Mouse (Mus musculus): ENCODE results near the gene Srrt. TPM values are rescaled to one million over a fixed set of nuclear protein-coding genes. Genes with fewer than 3 reads are reported as not detected.
A peak's percentile ranks its signal among the peaks of the same experiment; 100 is the strongest.

Srrt gene
- polyA plus RNA-seq (2012; rRNA removed): 64.1 and 93.4 TPM in 2 replicates
- polyA plus RNA-seq (2014; fragmentation: Nextera tagmentation; extraction: Ambion mirVana): 50.2 and 56.0 TPM in 2 replicates

DNA sequence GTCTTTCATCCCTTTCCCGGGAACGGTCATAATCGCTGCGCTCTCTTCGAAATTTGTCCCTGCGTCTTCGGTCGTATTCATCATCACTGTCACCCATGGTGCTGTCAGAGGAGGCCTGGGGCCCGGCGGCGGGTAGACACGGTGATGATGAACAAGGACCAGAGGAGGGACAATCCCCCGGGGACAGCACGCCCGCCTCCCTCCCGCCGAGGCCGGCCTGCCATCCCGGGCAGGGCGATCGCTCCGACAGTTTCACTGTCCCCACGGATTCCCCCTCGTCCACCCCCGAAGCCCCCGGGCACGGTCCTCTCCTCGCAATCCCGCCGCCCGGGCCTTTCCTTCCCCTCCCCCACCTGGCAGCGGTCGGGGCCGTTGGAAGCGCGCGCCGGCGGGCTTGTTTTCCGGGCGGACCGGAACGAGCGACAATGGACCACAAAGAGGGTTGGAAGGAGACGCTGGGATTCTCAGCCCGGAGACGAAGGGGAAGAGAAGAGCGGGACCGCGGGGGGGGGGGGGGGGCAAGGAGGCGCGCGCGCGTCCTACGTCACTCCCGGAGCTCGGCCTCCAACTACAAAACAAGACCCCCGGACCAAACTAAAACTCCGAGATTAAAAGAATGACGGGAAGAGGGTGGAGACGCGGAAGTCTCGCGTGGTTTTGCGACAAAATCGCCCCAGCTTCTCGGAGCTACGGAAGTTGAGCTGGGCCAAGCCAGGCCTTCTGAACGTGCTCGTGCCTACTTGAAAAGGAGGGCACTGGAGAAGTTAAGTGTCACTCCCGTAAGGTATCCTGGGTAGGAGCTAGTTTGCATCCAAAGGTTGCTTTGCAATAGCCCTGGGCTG is at the start of gene Srrt:
TSS of gene Srrt (minus strand) at position 604 of the 842 bp plus-strand sequence.
- under 1% methylated on average over 70 of the region's 72 CpGs for WGBS (ENCODE audit: insufficient replicate concordance)
- Histone ChIP-seq H3K4me3 (ENCODE audit: insufficient read depth in 1 of 2, low read depth in 2 of 2, low read length in 2 of 2) (peak within 1 kb of the TSS; percentile 94 to 96), H3K36me3 (replicated peaks; ENCODE audit: control insufficient read depth, insufficient read depth, low read depth) (peaks cover 37% of the 10 kb centered on the region), H3K27ac (peak within 1 kb of the TSS; percentile 84), H3K27me3 (ENCODE audit: control insufficient read depth, insufficient read depth, low read length) (no peaks in the 10 kb centered on the region), H3K4me1 (replicated peaks; ENCODE audit: control insufficient read depth in 2 of 2, insufficient read depth in 2 of 2, low read length in 1 of 2) (peaks cover 22 to 32% of the 10 kb centered on the region in 2 experiments), H3K9me3 (ENCODE audit: control insufficient read depth, low read length) (no peaks in the 10 kb centered on the region), H3K9ac (replicated peaks) (peak within 1 kb of the TSS; percentile 99), H3K4me2 (ENCODE audit: low read depth) (peak within 1 kb of the TSS; percentile 86)
- TF ChIP-seq CTCF (IDR thresholded peaks at IDR 0.05; ENCODE audit: low read depth) (no peak), EP300 (IDR thresholded peaks at IDR 0.05; ENCODE audit: low read depth) (peak; percentile 67)
- peak; percentile 85 for ATAC-seq (ENCODE audit: insufficient read depth)
- DNase-seq (ENCODE audit: low read depth in 3 of 3, low spot score in 3 of 3): peak; percentile 88 to 90 (median 90)

DNA sequence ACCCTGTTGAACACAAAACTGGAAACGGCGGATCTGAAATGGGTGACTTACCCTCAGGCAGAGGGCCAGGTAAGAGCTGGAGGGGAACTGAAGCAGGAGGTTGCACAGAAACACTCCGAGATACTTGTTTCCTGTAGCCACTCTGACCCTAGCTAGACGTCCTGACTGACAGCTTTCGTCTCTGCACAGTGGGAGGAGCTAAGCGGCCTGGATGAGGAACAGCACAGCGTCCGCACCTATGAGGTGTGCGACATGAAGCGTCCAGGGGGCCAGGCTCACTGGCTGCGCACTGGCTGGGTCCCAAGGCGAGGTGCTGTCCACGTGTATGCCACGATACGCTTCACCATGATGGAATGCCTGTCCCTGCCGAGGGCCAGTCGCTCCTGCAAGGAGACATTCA is 46.6 kb upstream of the Srrt start:
- H3K4me3 ChIP-seq (ENCODE audit: insufficient read depth in 1 of 2, low read depth in 2 of 2, low read length in 2 of 2): no peak overlapping the region
- ATAC-seq (ENCODE audit: insufficient read depth): no peak
- WGBS (ENCODE audit: insufficient replicate concordance): 59% methylated on average over 17 of the region's 17 CpGs

DNA sequence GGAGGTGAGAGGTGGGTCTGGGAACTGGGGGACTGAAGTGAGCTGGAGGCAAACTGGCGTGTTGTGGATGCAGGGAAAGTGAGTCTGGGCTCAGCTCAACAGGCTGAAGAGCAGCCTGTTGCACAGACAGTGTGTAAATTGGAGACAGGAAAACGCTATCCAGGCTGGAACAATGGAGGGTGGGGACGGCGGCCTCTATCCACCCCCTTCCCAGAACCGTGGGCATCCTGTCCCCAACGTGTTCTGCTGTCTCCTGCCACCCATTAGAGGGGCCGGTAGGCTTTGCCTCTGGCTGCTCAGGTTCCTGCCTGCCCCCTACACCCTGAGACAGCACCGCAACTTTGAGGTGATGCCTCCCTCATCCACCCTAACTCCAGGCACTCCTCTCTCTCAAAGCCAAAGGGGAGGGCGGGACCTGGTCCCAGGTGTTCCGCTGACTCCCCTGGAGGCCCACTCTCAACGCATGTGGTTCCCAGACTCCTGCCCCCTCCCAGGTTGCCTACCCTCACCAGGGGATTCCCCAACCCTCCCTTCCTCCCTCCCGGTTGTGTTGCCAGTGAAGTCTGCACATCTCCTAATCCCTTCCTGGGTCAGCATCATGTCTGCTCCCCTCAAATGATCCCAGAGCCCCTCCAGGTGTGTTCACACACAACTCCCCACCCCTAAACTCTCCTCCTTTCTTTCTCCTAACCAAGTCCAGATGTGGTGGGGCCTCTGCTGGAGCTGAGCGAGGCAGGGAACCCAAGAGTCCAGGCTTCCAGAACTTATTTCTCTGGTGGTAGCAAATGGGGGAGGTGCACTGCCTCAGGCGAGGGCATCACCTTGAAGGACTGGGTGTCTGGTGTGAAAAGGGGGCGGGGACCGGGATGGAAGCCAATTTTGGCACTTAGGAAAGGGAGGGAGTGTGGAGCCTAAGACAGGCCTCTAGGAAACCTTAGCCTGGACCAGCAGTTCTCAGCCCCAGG is 44.8 kb upstream of the Srrt start:
- Histone ChIP-seq H3K9me3 (ENCODE audit: control insufficient read depth, low read length) (no peaks in the 10 kb centered on the region), H3K27me3 (ENCODE audit: control insufficient read depth, insufficient read depth, low read length) (peaks cover 39% of the 10 kb centered on the region), H3K36me3 (replicated peaks; ENCODE audit: control insufficient read depth, insufficient read depth, low read depth) (no peaks in the 10 kb centered on the region), H3K9ac (replicated peaks) (no peak overlapping the region; the same call in 1 of the 2 replicates), H3K27ac (no peak overlapping the region), H3K4me1 (replicated peaks; ENCODE audit: control insufficient read depth in 2 of 2, insufficient read depth in 2 of 2, low read length in 1 of 2) (no peaks in the 10 kb centered on the region; a peak in 1 of 4 replicates), H3K4me2 (ENCODE audit: low read depth) (peak overlapping the region; percentile 48), H3K4me3 (ENCODE audit: insufficient read depth in 1 of 2, low read depth in 2 of 2, low read length in 2 of 2) (peak overlapping the region; percentile 47 to 52)
- TF ChIP-seq CTCF (IDR thresholded peaks at IDR 0.05; ENCODE audit: low read depth): no peak
- no peak for TF ChIP-seq EP300 (IDR thresholded peaks at IDR 0.05; ENCODE audit: low read depth)
- ATAC-seq (ENCODE audit: insufficient read depth) (no peak), DNase-seq (ENCODE audit: low read depth in 3 of 3, low spot score in 3 of 3) (no peak)
- WGBS (ENCODE audit: insufficient replicate concordance): 32% methylated on average over 15 of the region's 16 CpGs

More for the DNA sequence above, 46.6 kb upstream of the Srrt start:
- Histone ChIP-seq H3K27me3 (ENCODE audit: control insufficient read depth, insufficient read depth, low read length) (peaks cover 26% of the 10 kb centered on the region), H3K4me2 (ENCODE audit: low read depth) (no peak overlapping the region), H3K27ac (no peak overlapping the region), H3K9me3 (ENCODE audit: control insufficient read depth, low read length) (no peaks in the 10 kb centered on the region), H3K9ac (replicated peaks) (no peak overlapping the region), H3K36me3 (replicated peaks; ENCODE audit: control insufficient read depth, insufficient read depth, low read depth) (no peaks in the 10 kb centered on the region), H3K4me1 (replicated peaks; ENCODE audit: control insufficient read depth in 2 of 2, insufficient read depth in 2 of 2, low read length in 1 of 2) (no peaks in the 10 kb centered on the region)
- TF ChIP-seq CTCF (IDR thresholded peaks at IDR 0.05; ENCODE audit: low read depth): no peak
- no peak for TF ChIP-seq EP300 (IDR thresholded peaks at IDR 0.05; ENCODE audit: low read depth)
- no peak for DNase-seq (ENCODE audit: low read depth in 3 of 3, low spot score in 3 of 3)

DNA sequence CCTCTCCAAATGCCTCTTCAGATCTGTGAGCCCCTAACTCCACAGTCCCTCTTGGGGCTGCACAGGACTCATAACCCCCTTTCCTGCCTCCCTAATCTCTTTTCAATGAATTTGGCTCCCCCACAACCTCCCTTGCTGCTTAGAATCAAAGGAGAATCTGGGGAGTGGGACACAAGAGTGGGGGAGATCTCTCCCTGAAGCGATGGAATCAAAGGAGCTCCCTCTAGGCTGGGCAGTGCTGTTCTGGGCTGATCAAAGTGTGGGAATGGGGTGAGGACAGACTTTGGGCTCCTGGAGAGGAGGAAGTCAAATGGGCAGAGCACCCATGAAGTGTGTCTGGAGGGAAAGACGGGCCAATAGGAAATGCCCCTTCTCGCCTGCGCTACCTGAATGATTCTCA is 43.9 kb upstream of the Srrt start:
- ATAC-seq (ENCODE audit: insufficient read depth) (no peak), DNase-seq (ENCODE audit: low read depth in 3 of 3, low spot score in 3 of 3) (no peak)
- Histone ChIP-seq H3K36me3 (replicated peaks; ENCODE audit: control insufficient read depth, insufficient read depth, low read depth) (no peaks in the 10 kb centered on the region), H3K4me2 (ENCODE audit: low read depth) (peak overlapping the region; percentile 48), H3K27me3 (ENCODE audit: control insufficient read depth, insufficient read depth, low read length) (peaks cover 39% of the 10 kb centered on the region), H3K27ac (no peak overlapping the region), H3K4me3 (ENCODE audit: insufficient read depth in 1 of 2, low read depth in 2 of 2, low read length in 2 of 2) (peak overlapping the region; percentile 47 to 52), H3K9me3 (ENCODE audit: control insufficient read depth, low read length) (no peaks in the 10 kb centered on the region), H3K9ac (replicated peaks) (no peak overlapping the region), H3K4me1 (replicated peaks; ENCODE audit: control insufficient read depth in 2 of 2, insufficient read depth in 2 of 2, low read length in 1 of 2) (peaks cover 0 to 2% of the 10 kb centered on the region in 2 experiments; a peak in 1 of 4 replicates)
- 52% methylated on average over 4 of the region's 4 CpGs for WGBS (ENCODE audit: insufficient replicate concordance)
- TF ChIP-seq CTCF (IDR thresholded peaks at IDR 0.05; ENCODE audit: low read depth) (no peak), EP300 (IDR thresholded peaks at IDR 0.05; ENCODE audit: low read depth) (no peak)
